Mouse (Mus musculus): Measurements from ENCODE around the gene Cep85l.

DNA sequence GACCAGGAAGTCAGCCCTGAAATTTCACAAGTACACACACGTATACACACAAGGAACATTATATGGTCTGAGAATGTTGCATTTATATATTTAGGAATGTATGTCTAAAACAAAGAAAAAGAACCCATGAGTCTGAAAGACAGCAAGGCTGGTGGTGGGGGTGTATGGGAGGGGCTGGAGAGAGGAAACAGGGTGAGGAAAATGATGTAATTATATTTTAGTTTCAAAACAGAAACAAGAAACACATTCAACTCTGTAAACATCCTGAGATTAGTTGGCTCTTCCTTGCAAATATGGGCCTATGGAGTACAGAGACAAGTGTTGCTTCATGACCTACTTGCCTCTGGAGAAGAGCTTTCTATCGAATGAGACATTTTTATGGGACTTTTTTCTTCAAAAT is 32.4 kb upstream of the Cep85l start:
- TF ChIP-seq CTCF (IDR thresholded peaks at IDR 0.05; ENCODE audit: control insufficient read depth, insufficient read depth, low read length) (no peak), POLR2A (IDR thresholded peaks at IDR 0.05; ENCODE audit: borderline replicate concordance, control insufficient read depth, low read depth, low read length) (no peak)

Data from bone marrow, adult 2 months (tissue).